ENCODE assay signal across 25 mouse cellular contexts in genomic region chr1:44392141-44392540, GRCm38 (mm10).
DNase-seq lines count a peak whose midpoint lies in the region; TF ChIP-seq lines count a peak whose summit lies in the region.
"Had no signal": no experiment of that assay in that cellular context is flagged by ENCODE, and none has a peak within 500 bp of the region (broad histone marks: within the 10 kb centered on the region; RNA-seq: fewer than 3 reads in every experiment).

No protein-coding gene starts in this region.

- H3K4me1 ChIP-seq in testis, adult 2 months (ENCODE audit: control insufficient read depth, insufficient read depth, low read length) = no peaks in the 10 kb centered on the region
- H3K4me1 ChIP-seq: embryonic facial prominence, embryonic 12.5 days; embryonic facial prominence, embryonic 15.5 days had no signal

- no peaks in the 10 kb centered on the region for H3K27me3 ChIP-seq in testis, adult 2 months (ENCODE audit: control insufficient read depth, insufficient read depth, low read length)
- H3K27me3 ChIP-seq: CH12.LX; embryonic facial prominence, embryonic 12.5 days; embryonic facial prominence, embryonic 15.5 days; heart, embryonic 13.5 days had no signal

- peak overlapping the region; percentile 22; the same call in 1 of the 2 replicates for H3K4me3 ChIP-seq in testis, adult 2 months (ENCODE audit: control insufficient read depth, low read depth, low read length)
- H3K4me3 ChIP-seq: embryonic facial prominence, embryonic 12.5 days; embryonic facial prominence, embryonic 15.5 days; gastrocnemius, adult 2 months; heart, embryonic 13.5 days had no signal

- peak; percentile 23 to 80 for DNase-seq in adrenal gland, adult (ENCODE audit: inconsistent age in 2 of 2, low spot score in 1 of 2)
- no peak for DNase-seq in adrenal gland, postnatal 4 days (ENCODE audit: low spot score in 2 of 2)
- DNase-seq in testis, postnatal 10 days (ENCODE audit: low spot score) = no peak
- peak; percentile 48 for DNase-seq in adrenal gland, postnatal 14 days
- no peak for DNase-seq in ovary, postnatal 14 days (ENCODE audit: low spot score)
- no peak for DNase-seq in lung, postnatal 14 days
- no peak for DNase-seq in right cerebral cortex, postnatal 25 days
- DNase-seq: B cell, adult 2 months; cerebellum, adult 2 months; cerebellum, adult 9-11 months; cerebellum, postnatal 25 days; forebrain, postnatal 0 days; gastrocnemius, adult 2 months; gastrocnemius, postnatal 14 days; heart, adult 18-20 months; heart, postnatal 14 days; heart, postnatal 4 days had no signal

- TF ChIP-seq CTCF in testis, adult 2 months (IDR thresholded peaks at IDR 0.05; ENCODE audit: control insufficient read depth, insufficient read depth, insufficient replicate concordance, low read depth, low read length) = no peak

- no peak overlapping the region for H3K27ac ChIP-seq in testis, adult 2 months (ENCODE audit: control insufficient read depth, insufficient read depth, low read depth, low read length)
- H3K27ac ChIP-seq: embryonic facial prominence, embryonic 12.5 days; embryonic facial prominence, embryonic 15.5 days; gastrocnemius, adult 2 months; heart, embryonic 13.5 days; hindbrain, embryonic 14.5 days; hindbrain, postnatal 0 days had no signal

- no peaks in the 10 kb centered on the region for H3K36me3 ChIP-seq in testis, adult 2 months (ENCODE audit: control insufficient read depth, insufficient read depth, low read length)
- H3K36me3 ChIP-seq: embryonic facial prominence, embryonic 12.5 days; embryonic facial prominence, embryonic 15.5 days; G1E; heart, embryonic 13.5 days had no signal

- no peak for TF ChIP-seq POLR2A in testis, adult 2 months (IDR thresholded peaks at IDR 0.05; ENCODE audit: control insufficient read depth, low read depth, low read length)

Comparison
In these comparisons a context has a peak if more than half of its experiments do, and no peak if none do; other contexts are left out.
1. DNase-seq: peak in adrenal gland, adult (2 of 2) and adrenal gland, postnatal 14 days (single experiment); none in adrenal gland, postnatal 4 days (0 of 2), testis, postnatal 10 days (single experiment), ovary, postnatal 14 days (single experiment), lung, postnatal 14 days (single experiment) and right cerebral cortex, postnatal 25 days (single experiment).